Mouse (Mus musculus) kidney, embryonic 15.5 days (tissue): Measurements from ENCODE around the gene Ankrd23. TPM values are rescaled to one million over a fixed set of nuclear protein-coding genes. Genes with fewer than 3 reads are reported as not detected.
A peak's percentile ranks its signal among the peaks of the same experiment; 100 is the strongest.

Experiments used
- ATAC-seq: fragments of 200-750 bp; cut with Nextera tagmentation; replicated peaks from 2 replicates; pipeline ENCODE4 v1.8.0; 2017; ENCODE audit warnings: moderate TSS enrichment; ENCODE audit not compliant: low FRiP score
- H3K27ac ChIP-seq: fragments of 300-500 bp; sonication (generic); 2 replicates; pipeline ENCODE4 v1.5.1; 2015; ENCODE audit warnings: mild to moderate bottlenecking, inconsistent platforms
- H3K27me3 ChIP-seq: fragments of 300-500 bp; sonication (generic); 2 replicates; pipeline ENCODE4 v1.6.1; 2015; ENCODE audit warnings: inconsistent platforms
- H3K36me3 ChIP-seq: fragments of 300-500 bp; sonication (generic); 2 replicates; pipeline ENCODE4 v1.6.1; 2015; ENCODE audit warnings: inconsistent platforms
- H3K4me1 ChIP-seq: fragments of 300-500 bp; sonication (generic); 2 replicates; pipeline ENCODE4 v1.6.1; 2015; ENCODE audit warnings: inconsistent platforms
- H3K4me2 ChIP-seq: fragments of 300-500 bp; sonication (generic); 2 replicates; pipeline ENCODE4 v1.6.1; 2015; ENCODE audit warnings: moderate library complexity, mild to moderate bottlenecking, inconsistent platforms
- H3K4me3 ChIP-seq: fragments of 300-500 bp; sonication (generic); replicated peaks from 2 replicates; pipeline ENCODE4 v1.5.1; 2015; ENCODE audit warnings: mild to moderate bottlenecking, inconsistent platforms
- H3K9ac ChIP-seq: fragments of 300-500 bp; sonication (generic); 2 replicates; pipeline ENCODE4 v1.6.1; 2015; ENCODE audit warnings: mild to moderate bottlenecking, inconsistent platforms
- H3K9me3 ChIP-seq: fragments of 300-500 bp; sonication (generic); replicated peaks from 2 replicates; pipeline ENCODE4 v1.6.1; 2016; ENCODE audit warnings: inconsistent platforms
- WGBS: fragments of 180-500 bp; shearing (Covaris S2); methylation state at CpG from one replicate; pipeline ENCODE4 v1.1.7; 2015; ENCODE audit warnings: mixed read lengths; 5-methylcytosine and 5-hydroxymethylcytosine counted together
- polyA plus RNA-seq: library from polyadenylated mRNA; unstranded; fragments of >200 nt; fragmentation: Nextera tagmentation; extraction: Ambion mirVana; gene quantifications from 2 replicates; pipeline ENCODE4 v1.2.1, GENCODE M21; 2015

Gene Ankrd23
- polyA plus RNA-seq, 1 experiment from 2014 or later: 21.8 TPM

DNA sequence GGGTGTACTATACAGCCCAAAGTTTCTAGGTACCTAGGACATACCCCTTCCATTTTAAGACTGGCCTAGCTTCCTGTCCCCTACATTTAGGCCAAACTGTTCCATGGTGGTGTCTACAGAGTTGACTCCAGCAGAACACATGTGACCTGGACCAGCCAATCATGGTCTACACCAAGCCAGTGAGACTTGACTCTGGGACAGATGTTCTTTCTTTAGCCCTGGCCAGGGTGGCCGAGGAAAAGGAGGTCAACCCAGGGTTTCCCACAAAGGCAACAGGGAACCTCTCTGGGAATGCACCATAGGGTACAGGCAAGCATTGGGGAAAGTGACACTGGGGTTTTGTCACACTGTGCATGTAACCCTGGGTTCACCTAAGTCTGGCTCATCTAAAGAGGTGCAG lies 36.0 kb upstream of the Ankrd23 start:
- Histone ChIP-seq H3K4me1 (peaks cover 95% of the 10 kb centered on the region), H3K9me3 (no peaks in the 10 kb centered on the region), H3K4me2 (no peak overlapping the region), H3K36me3 (no peaks in the 10 kb centered on the region), H3K27me3 (no peaks in the 10 kb centered on the region), H3K4me3 (no peak overlapping the region), H3K9ac (no peak overlapping the region), H3K27ac (peak overlapping the region; percentile 92)
- 55% methylated on average over 1 of the region's 1 CpGs for WGBS
- no peak for ATAC-seq

DNA sequence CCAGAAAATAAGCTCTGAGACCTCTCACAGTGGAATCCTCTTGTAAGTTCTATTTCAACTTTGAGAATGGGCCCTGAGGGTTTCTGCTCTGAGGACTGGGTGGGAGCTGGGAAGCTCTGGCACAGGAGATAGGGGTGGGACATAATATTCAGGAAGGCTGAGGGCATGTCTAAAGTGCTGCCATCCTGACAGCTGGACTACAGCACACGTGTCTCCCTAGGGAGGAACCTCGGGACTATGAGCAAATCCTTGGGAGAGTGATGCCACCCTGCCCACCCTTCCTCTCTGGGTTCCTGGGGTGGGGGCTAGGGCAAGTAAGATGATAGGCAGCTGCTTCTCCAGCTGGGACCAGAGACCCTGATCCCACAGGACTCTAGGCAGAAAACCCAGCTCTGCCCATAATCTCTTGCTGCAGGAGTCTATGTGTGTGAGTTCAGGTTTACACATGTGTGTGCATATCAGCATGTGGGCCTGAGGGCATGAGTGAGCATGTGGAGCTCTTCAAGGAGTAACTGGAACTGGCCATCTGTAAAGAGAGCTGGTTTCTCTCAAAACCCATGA lies 35.5 kb upstream of the Ankrd23 start:
- Histone ChIP-seq H3K9ac (no peak overlapping the region), H3K4me1 (peaks cover 94% of the 10 kb centered on the region), H3K4me2 (no peak overlapping the region), H3K4me3 (no peak overlapping the region), H3K27me3 (no peaks in the 10 kb centered on the region), H3K36me3 (no peaks in the 10 kb centered on the region), H3K9me3 (no peaks in the 10 kb centered on the region), H3K27ac (peak overlapping the region; percentile 92)
- no peak for ATAC-seq
- 59% methylated on average over 2 of the region's 2 CpGs for WGBS

- H3K27me3 ChIP-seq: no peaks in the 10 kb centered on the region
- no peak overlapping the region for H3K9ac ChIP-seq
- no peaks in the 10 kb centered on the region for H3K9me3 ChIP-seq
- ATAC-seq: peak; percentile 3; the same call in 1 of the 2 replicates
- WGBS: 32% methylated on average over 6 of the region's 6 CpGs
- peak overlapping the region; percentile 92 for H3K27ac ChIP-seq
- H3K36me3 ChIP-seq: no peaks in the 10 kb centered on the region
- no peak overlapping the region for H3K4me3 ChIP-seq
- no peak overlapping the region for H3K4me2 ChIP-seq
- peaks cover 91% of the 10 kb centered on the region for H3K4me1 ChIP-seq
Measured at GRCm38 (mm10) chr1:36571627-36572026, 34.9 kb upstream of the Ankrd23 start.

GRCm38 (mm10) chr1:36570320-36570719 lies 33.6 kb upstream of the Ankrd23 start:
- Histone ChIP-seq H3K9me3 (no peaks in the 10 kb centered on the region), H3K9ac (no peak overlapping the region), H3K27ac (peak overlapping the region; percentile 92; the same call in 1 of the 2 replicates), H3K4me3 (no peak overlapping the region), H3K27me3 (no peaks in the 10 kb centered on the region), H3K4me2 (no peak overlapping the region), H3K36me3 (no peaks in the 10 kb centered on the region), H3K4me1 (peaks cover 89% of the 10 kb centered on the region)
- ATAC-seq: no peak
- WGBS: 82% methylated on average over 5 of the region's 5 CpGs

DNA sequence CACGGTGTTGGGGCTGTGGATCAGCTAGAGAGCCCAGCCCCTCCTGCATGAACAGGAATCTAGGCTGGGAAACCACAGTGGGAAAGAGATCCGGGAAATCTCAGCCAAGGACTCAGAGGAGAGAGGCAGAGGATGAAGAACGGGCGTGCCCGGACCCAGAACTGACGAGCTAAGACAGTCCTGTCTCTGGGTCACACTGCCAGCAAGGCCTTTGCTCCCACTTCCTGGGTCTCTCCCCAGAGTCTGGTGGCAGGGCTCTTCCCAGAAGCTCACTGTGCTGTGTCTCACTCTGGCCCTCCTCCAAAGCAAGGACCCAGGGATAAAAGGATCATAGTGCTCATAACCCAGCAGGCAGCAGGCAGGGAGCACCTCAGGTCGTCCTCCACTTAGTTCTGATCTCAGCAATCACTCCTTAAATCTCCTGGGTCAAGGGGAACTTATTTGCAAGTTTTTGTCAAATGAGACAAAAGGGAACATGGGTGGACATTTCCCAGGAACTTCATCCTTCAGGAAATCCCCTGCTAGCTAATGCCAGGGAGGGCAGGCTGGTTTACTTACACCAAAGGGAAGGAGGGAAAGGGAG lies 33.1 kb upstream of the Ankrd23 start:
- Histone ChIP-seq H3K9me3 (no peaks in the 10 kb centered on the region), H3K36me3 (no peaks in the 10 kb centered on the region), H3K27me3 (no peaks in the 10 kb centered on the region), H3K4me1 (peaks cover 86% of the 10 kb centered on the region), H3K4me3 (no peak overlapping the region), H3K9ac (0 out of 2 replicates have a peak overlapping the region, but pooled peaks have one; percentile 14), H3K27ac (peak overlapping the region; percentile 92), H3K4me2 (no peak overlapping the region)
- 42% methylated on average over 7 of the region's 7 CpGs for WGBS
- ATAC-seq: no peak

DNA sequence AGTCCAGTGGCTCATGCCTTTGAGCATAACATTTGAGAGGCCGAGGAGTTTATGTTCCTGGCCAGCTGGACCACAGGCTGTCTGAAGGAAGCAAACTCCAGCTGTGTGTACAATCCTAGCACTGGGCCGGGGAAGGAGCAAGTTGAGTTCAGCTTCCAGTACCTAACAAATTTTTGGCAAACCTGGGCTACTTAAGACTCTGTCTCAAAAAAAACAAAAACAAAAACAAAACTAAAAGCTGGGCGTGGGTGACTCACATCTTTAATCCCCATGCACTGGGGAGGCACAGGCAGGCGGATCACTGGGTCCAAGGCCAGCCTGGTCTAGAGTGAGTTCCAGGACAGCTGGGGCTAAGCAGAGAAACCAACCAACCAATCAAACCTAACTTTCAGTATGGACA lies 32.1 kb upstream of the Ankrd23 start:
- Histone ChIP-seq H3K4me2 (0 out of 2 replicates have a peak overlapping the region, but pooled peaks have one; percentile 22), H3K4me3 (no peak overlapping the region), H3K27me3 (no peaks in the 10 kb centered on the region), H3K27ac (peak overlapping the region; percentile 92), H3K36me3 (no peaks in the 10 kb centered on the region), H3K9ac (no peak overlapping the region), H3K4me1 (peaks cover 87% of the 10 kb centered on the region), H3K9me3 (no peaks in the 10 kb centered on the region)
- WGBS: 55% methylated on average over 4 of the region's 4 CpGs
- no peak for ATAC-seq

DNA sequence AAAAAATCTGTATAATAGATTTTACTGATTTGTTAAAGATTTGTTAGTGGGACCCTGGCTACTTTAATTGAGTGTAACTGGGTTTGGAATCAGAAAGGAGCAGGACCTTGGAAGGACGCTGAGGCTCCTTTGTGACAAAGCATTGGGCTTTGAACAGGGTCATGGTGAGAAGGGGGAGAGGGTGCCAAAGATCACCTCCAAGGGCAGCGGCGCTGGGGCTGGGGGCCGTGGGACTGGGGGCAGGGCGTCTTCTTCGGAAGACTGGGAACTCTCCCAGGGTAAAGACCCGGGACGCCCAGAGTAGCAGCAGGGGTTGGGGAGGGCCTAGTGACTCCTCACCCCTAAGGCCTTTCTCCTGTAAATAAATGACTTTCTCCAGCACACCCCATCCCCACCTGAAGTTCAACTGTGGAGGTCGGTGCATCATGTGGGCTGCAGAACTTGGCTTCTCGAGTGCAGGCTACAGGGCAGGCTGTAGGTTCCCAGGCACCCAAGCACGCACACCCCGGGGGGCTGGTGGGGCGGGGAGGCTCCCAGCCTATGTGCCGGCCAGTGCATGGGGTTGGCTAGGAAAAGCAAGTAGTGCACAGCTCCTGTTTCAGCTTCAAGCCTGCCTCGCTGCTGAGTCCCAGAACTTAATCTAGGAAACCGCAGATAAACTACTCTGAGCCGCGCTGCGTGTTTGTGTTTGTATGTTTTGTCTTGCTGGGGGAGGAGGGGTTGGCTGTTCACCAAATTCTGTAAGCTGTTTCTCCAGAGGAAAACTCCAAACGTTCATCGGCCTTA lies 31.3 kb upstream of the Ankrd23 start:
- peaks cover 87% of the 10 kb centered on the region for H3K4me1 ChIP-seq
- no peak overlapping the region for H3K9ac ChIP-seq
- no peaks in the 10 kb centered on the region for H3K9me3 ChIP-seq
- peak; percentile 75 for ATAC-seq
- H3K4me2 ChIP-seq: peak overlapping the region; percentile 22
- 28% methylated on average over 21 of the region's 21 CpGs for WGBS
- no peaks in the 10 kb centered on the region for H3K27me3 ChIP-seq
- H3K36me3 ChIP-seq: no peaks in the 10 kb centered on the region
- peak overlapping the region; percentile 92 for H3K27ac ChIP-seq
- H3K4me3 ChIP-seq: no peak overlapping the region

DNA sequence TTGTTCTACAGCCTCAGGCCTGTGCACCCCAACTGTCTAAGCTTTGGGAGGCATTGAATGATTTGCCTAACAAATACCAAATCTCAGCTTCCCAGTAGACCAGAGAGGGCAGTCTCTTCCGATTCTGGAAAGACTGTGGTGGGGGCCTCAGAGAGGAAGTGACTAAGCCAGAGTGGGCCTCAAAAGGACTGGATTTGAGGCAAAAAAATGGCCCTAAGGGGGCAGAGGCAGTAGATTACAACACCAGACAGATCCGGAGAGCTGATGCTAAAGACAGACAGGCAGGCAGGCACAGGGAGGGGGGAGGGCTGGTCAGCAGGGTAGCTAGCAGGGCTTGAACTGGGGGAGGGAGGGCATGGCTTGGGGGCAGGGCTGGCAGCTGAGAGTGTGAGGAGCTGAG lies 29.7 kb upstream of the Ankrd23 start:
- H3K9me3 ChIP-seq: no peaks in the 10 kb centered on the region
- ATAC-seq: no peak
- no peak overlapping the region for H3K4me3 ChIP-seq
- WGBS: 14% methylated on average over 2 of the region's 2 CpGs
- no peaks in the 10 kb centered on the region for H3K27me3 ChIP-seq
- peaks cover 87% of the 10 kb centered on the region for H3K4me1 ChIP-seq
- no peaks in the 10 kb centered on the region for H3K36me3 ChIP-seq
- no peak overlapping the region for H3K9ac ChIP-seq
- H3K4me2 ChIP-seq: no peak overlapping the region
- H3K27ac ChIP-seq: peak overlapping the region; percentile 43; the same call in 1 of the 2 replicates

- H3K9me3 ChIP-seq: no peaks in the 10 kb centered on the region
- H3K36me3 ChIP-seq: no peaks in the 10 kb centered on the region
- H3K27ac ChIP-seq: 0 out of 2 replicates have a peak overlapping the region, but pooled peaks have one; percentile 41
- H3K4me1 ChIP-seq: peaks cover 86% of the 10 kb centered on the region
- H3K4me3 ChIP-seq: no peak overlapping the region
- no peak overlapping the region for H3K9ac ChIP-seq
- H3K4me2 ChIP-seq: no peak overlapping the region
- H3K27me3 ChIP-seq: no peaks in the 10 kb centered on the region
- ATAC-seq: no peak
- WGBS: 64% methylated on average over 6 of the region's 6 CpGs
Measured at GRCm38 (mm10) chr1:36564101-36564500, 27.4 kb upstream of the Ankrd23 start.

DNA sequence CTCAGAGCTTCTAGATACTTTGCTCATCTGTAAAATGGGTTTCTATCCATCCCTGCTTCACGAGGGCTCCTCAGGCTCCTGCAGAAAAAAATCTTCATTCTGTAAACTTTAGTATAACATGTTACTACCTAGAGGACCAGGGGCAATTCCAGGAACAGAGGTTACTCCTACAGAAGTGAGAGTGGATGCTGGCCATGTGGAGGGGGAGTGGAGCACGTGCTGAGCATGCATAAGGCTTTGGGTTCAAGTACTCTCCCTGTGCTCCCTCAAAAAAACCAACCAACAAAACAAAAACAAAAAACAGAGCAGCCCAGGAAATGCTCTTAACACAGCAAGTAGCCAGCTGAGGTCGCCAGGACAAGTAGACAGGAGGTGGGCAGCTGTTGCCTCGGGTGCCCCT lies 26.9 kb upstream of the Ankrd23 start:
- Histone ChIP-seq H3K27me3 (no peaks in the 10 kb centered on the region), H3K27ac (peak overlapping the region; percentile 100), H3K9me3 (no peaks in the 10 kb centered on the region), H3K9ac (no peak overlapping the region), H3K36me3 (no peaks in the 10 kb centered on the region), H3K4me2 (no peak overlapping the region), H3K4me1 (peaks cover 86% of the 10 kb centered on the region), H3K4me3 (no peak overlapping the region)
- 49% methylated on average over 4 of the region's 4 CpGs for WGBS
- ATAC-seq: no peak

- 42% methylated on average over 2 of the region's 2 CpGs for WGBS
- peak; percentile 20 for ATAC-seq
Measured at GRCm38 (mm10) chr1:36563197-36563596, 26.5 kb upstream of the Ankrd23 start.

DNA sequence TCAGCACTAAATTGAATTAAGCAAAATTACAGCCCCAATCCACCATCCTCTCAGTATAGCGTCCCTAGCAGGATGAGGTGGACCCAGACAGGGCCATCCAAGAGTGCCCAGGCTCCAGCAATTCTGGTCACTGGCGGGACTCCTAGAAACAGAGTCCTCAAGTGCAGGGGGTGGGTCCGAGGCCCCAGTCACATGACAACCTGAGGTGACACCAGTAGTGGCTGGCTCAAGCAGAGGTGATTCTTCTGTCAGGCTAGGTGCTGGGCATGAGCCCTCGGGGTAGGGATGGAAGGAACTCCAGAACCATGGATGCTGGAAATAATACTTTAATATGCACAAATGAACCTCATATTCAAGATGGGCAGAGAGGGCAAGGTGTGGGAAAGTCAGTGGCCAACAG lies 25.7 kb upstream of the Ankrd23 start:
- no peak for ATAC-seq
- Histone ChIP-seq H3K27me3 (no peaks in the 10 kb centered on the region), H3K4me2 (no peak overlapping the region), H3K27ac (peak overlapping the region; percentile 100; the same call in 1 of the 2 replicates), H3K4me3 (no peak overlapping the region), H3K9ac (no peak overlapping the region), H3K36me3 (no peaks in the 10 kb centered on the region), H3K9me3 (no peaks in the 10 kb centered on the region), H3K4me1 (peaks cover 77% of the 10 kb centered on the region)
- WGBS: 56% methylated on average over 4 of the region's 4 CpGs

More at GRCm38 (mm10) chr1:36563197-36563596, 26.5 kb upstream of the Ankrd23 start:
- H3K9ac ChIP-seq: no peak overlapping the region
- H3K4me3 ChIP-seq: no peak overlapping the region
- H3K4me1 ChIP-seq: peaks cover 85% of the 10 kb centered on the region
- no peak overlapping the region for H3K4me2 ChIP-seq
- H3K27me3 ChIP-seq: no peaks in the 10 kb centered on the region
- H3K36me3 ChIP-seq: no peaks in the 10 kb centered on the region
- H3K9me3 ChIP-seq: no peaks in the 10 kb centered on the region
- H3K27ac ChIP-seq: peak overlapping the region; percentile 100
